Mouse (Mus musculus) macrophage (primary cell): Measurements from ENCODE around the gene Zc3h7b. TPM values are rescaled to one million over a fixed set of nuclear protein-coding genes. Genes with fewer than 3 reads are reported as not detected.
A peak's percentile ranks its signal among the peaks of the same experiment; 100 is the strongest.
"Not testable (repeated sequence)": the region's sequence is repeated elsewhere in the genome, so short reads cannot be mapped to it uniquely, and the experiment has no call there.

Experiments used
- H3K27ac ChIP-seq: fragments of 350-480 bp; formaldehyde crosslinking; 2 replicates; pipeline ENCODE4 v1.9.0; 2021
- H3K36me3 ChIP-seq: fragments of 350-480 bp; formaldehyde crosslinking; 2 replicates; pipeline ENCODE4 v1.9.0; 2021; ENCODE audit errors: inconsistent target
- H3K4me3 ChIP-seq: fragments of 350-480 bp; formaldehyde crosslinking; 2 replicates; pipeline ENCODE4 v1.9.0; 2021; ENCODE audit errors: inconsistent target
- H3K79me2 ChIP-seq: fragments of 350-480 bp; formaldehyde crosslinking; 2 replicates; pipeline ENCODE4 v1.9.0; 2021; ENCODE audit errors: inconsistent target
- WGBS: methylation state at CpG from one replicate; pipeline ENCODE4 v1.1.7; 2026; ENCODE audit warnings: inconsistent platforms; ENCODE audit not compliant: missing documents; 5-methylcytosine and 5-hydroxymethylcytosine counted together
- polyA plus RNA-seq: library from polyadenylated mRNA; stranded (reverse); fragments of 250-400 nt; gene quantifications from 3 replicates; pipeline ENCODE4 v1.2.4, GENCODE M21; 2018; ENCODE audit warnings: inconsistent platforms
- total RNA-seq, 78 experiments: library from RNA; depleted of rRNA; stranded (reverse); fragments of 250-400 nt; gene quantifications; 1 replicate in 9 of 78; 2 replicates in 24 of 78; 3 replicates in 43 of 78; 4 replicates in 2 of 78; pipeline ENCODE4 v1.2.4; 2018; ENCODE audit warnings: inconsistent platforms in 56 of 78

The Zc3h7b gene
- 10 to 100 TPM in 20 of 26 experiments, 1 to 10 TPM in 6; 4.3 to 66.3 (median 19.0) TPM for total RNA-seq (2018; cell fraction: chromatin; rRNA removed)
- total RNA-seq (2018; cell fraction: cytosol; rRNA removed): 10 to 100 TPM; 17.3 to 25.0 (median 22.3) TPM
- total RNA-seq (2018; cell fraction: nucleus; rRNA removed): 10 to 100 TPM in 23 of 26 experiments, 1 to 10 TPM in 3; 7.4 to 31.5 (median 17.6) TPM
- 10.9 to 21.7 TPM (median 18.2 TPM) in 3 replicates for polyA plus RNA-seq

- 1% methylated on average over 27 of the region's 65 CpGs for WGBS
- Histone ChIP-seq H3K4me3 (peak within 1 kb of the TSS; percentile 79), H3K79me2 (no peaks in the 10 kb centered on the region; the same call in 1 of the 2 replicates), H3K27ac (no peak within 1 kb of the TSS), H3K36me3 (no peaks in the 10 kb centered on the region)
Measured at GRCm38 (mm10) chr15:81744992-81745600, at the start of gene Zc3h7b, which contains the start of gene Rangap1. Gene Zc3h7b (plus strand): TSS chr15:81745057. Gene Rangap1 (minus strand): TSS chr15:81745530.

GRCm38 (mm10) chr15:81697175-81697574, 47.7 kb upstream of the Zc3h7b start, which contains the start of gene Chadl:
Gene Chadl (minus strand): TSS chr15:81697287.
- no peak within 1 kb of the TSS for H3K27ac ChIP-seq
- H3K4me3 ChIP-seq: no peak within 1 kb of the TSS
- H3K36me3 ChIP-seq: no peaks in the 10 kb centered on the region
- 79% methylated on average over 7 of the region's 7 CpGs for WGBS
- no peaks in the 10 kb centered on the region for H3K79me2 ChIP-seq

GRCm38 (mm10) chr15:81697847-81698246, 47.0 kb upstream of the Zc3h7b start:
- Histone ChIP-seq H3K79me2 (no peaks in the 10 kb centered on the region), H3K36me3 (no peaks in the 10 kb centered on the region)
- WGBS: 67% methylated on average over 3 of the region's 3 CpGs

GRCm38 (mm10) chr15:81698532-81698931, 46.3 kb upstream of the Zc3h7b start:
- no peaks in the 10 kb centered on the region for H3K79me2 ChIP-seq
- H3K36me3 ChIP-seq: no peaks in the 10 kb centered on the region
- WGBS: 15% methylated on average over 2 of the region's 2 CpGs
- no peak overlapping the region for H3K27ac ChIP-seq
- H3K4me3 ChIP-seq: no peak overlapping the region

More at GRCm38 (mm10) chr15:81697847-81698246, 47.0 kb upstream of the Zc3h7b start:
- H3K4me3 ChIP-seq: no peak overlapping the region
- H3K27ac ChIP-seq: no peak overlapping the region

- Histone ChIP-seq H3K36me3 (peaks cover 15% of the 10 kb centered on the region), H3K27ac (no peak overlapping the region), H3K79me2 (no peaks in the 10 kb centered on the region), H3K4me3 (no peak overlapping the region)
- WGBS: 85% methylated on average over 2 of the region's 2 CpGs
Measured at GRCm38 (mm10) chr15:81700161-81700560, 44.7 kb upstream of the Zc3h7b start.

- Histone ChIP-seq H3K79me2 (no peaks in the 10 kb centered on the region), H3K36me3 (peaks cover 20% of the 10 kb centered on the region), H3K4me3 (no peak overlapping the region), H3K27ac (no peak overlapping the region)
- WGBS: 94% methylated on average over 8 of the region's 8 CpGs
Measured at GRCm38 (mm10) chr15:81700601-81701000, 44.3 kb upstream of the Zc3h7b start.

GRCm38 (mm10) chr15:81701350-81701749, 43.5 kb upstream of the Zc3h7b start:
- WGBS: 75% methylated on average over 4 of the region's 4 CpGs
- peaks cover 27% of the 10 kb centered on the region for H3K36me3 ChIP-seq
- H3K27ac ChIP-seq, H3K4me3 ChIP-seq, H3K79me2 ChIP-seq: not testable (repeated sequence)

- Histone ChIP-seq H3K4me3 (no peak overlapping the region), H3K36me3 (peaks cover 35% of the 10 kb centered on the region), H3K79me2 (no peaks in the 10 kb centered on the region), H3K27ac (no peak overlapping the region)
- WGBS: 89% methylated on average over 12 of the region's 13 CpGs
Measured at GRCm38 (mm10) chr15:81702306-81703093, 42.4 kb upstream of the Zc3h7b start.

GRCm38 (mm10) chr15:81703094-81703489, 41.8 kb upstream of the Zc3h7b start:
- Histone ChIP-seq H3K36me3 (peaks cover 35% of the 10 kb centered on the region), H3K4me3 (no peak overlapping the region), H3K27ac (no peak overlapping the region), H3K79me2 (no peaks in the 10 kb centered on the region)
- 92% methylated on average over 3 of the region's 3 CpGs for WGBS

- H3K36me3 ChIP-seq: peaks cover 64% of the 10 kb centered on the region
- no peak overlapping the region for H3K27ac ChIP-seq
- no peak overlapping the region for H3K4me3 ChIP-seq
- H3K79me2 ChIP-seq: no peaks in the 10 kb centered on the region
- WGBS: 91% methylated on average over 9 of the region's 11 CpGs
Measured at GRCm38 (mm10) chr15:81708991-81709390, 35.9 kb upstream of the Zc3h7b start.

GRCm38 (mm10) chr15:81709686-81710085, 35.2 kb upstream of the Zc3h7b start:
- Histone ChIP-seq H3K36me3 (peaks cover 57% of the 10 kb centered on the region), H3K79me2 (no peaks in the 10 kb centered on the region), H3K27ac (no peak overlapping the region), H3K4me3 (no peak overlapping the region)
- 93% methylated on average over 1 of the region's 1 CpGs for WGBS

- Histone ChIP-seq H3K4me3 (no peak overlapping the region), H3K36me3 (peaks cover 56% of the 10 kb centered on the region), H3K79me2 (no peaks in the 10 kb centered on the region), H3K27ac (no peak overlapping the region)
- 89% methylated on average over 4 of the region's 4 CpGs for WGBS
Measured at GRCm38 (mm10) chr15:81710801-81711200, 34.1 kb upstream of the Zc3h7b start.

- 92% methylated on average over 6 of the region's 6 CpGs for WGBS
- Histone ChIP-seq H3K79me2 (no peaks in the 10 kb centered on the region), H3K27ac (no peak overlapping the region)
Measured at GRCm38 (mm10) chr15:81713742-81714141, 31.1 kb upstream of the Zc3h7b start.

GRCm38 (mm10) chr15:81718336-81719138, 26.3 kb upstream of the Zc3h7b start:
- no peak overlapping the region for H3K27ac ChIP-seq
- peaks cover 82% of the 10 kb centered on the region for H3K36me3 ChIP-seq
- no peak overlapping the region for H3K4me3 ChIP-seq
- H3K79me2 ChIP-seq: peaks cover 8% of the 10 kb centered on the region; the same call in 1 of the 2 replicates
- WGBS: 95% methylated on average over 8 of the region's 9 CpGs

More at GRCm38 (mm10) chr15:81713742-81714141, 31.1 kb upstream of the Zc3h7b start:
- H3K36me3 ChIP-seq: peaks cover 72% of the 10 kb centered on the region
- no peak overlapping the region for H3K4me3 ChIP-seq
